Mouse (Mus musculus): ENCODE measurements around the gene Pard3. TPM values are rescaled to one million over a fixed set of nuclear protein-coding genes. Genes with fewer than 3 reads are reported as not detected.

The Pard3 gene
- polyA plus RNA-seq, 1 experiment from 2014 or later: 16.5 TPM

DNA sequence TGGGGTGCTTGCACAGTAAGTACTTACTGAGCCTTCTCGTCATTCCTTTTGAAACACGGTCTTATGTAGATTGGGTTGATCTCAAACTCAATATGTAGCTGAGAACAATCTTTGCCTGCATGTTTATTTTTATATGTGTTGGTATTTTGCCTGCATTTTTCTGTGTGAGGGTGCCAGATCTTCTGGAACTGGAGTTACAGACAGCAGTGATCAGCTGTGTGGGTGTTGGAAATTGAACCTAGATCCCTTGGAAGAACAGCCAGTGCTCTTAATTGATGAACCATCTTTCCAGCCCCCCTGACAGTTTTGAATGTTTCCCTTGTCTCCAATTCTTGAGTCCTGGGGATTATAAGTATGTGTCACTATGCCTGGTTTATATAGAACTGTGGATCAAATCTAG lies 4.9 kb upstream of the Pard3 start:
- Histone ChIP-seq H3K36me3 (ENCODE audit: control insufficient read depth, insufficient read depth, low read length) (no peaks in the 10 kb centered on the region), H3K27me3 (replicated peaks; ENCODE audit: control insufficient read depth, insufficient read depth, low read length) (no peaks in the 10 kb centered on the region), H3K4me2 (ENCODE audit: low read length) (no peak overlapping the region), H3K9ac (ENCODE audit: low read length) (no peak overlapping the region), H3K9me3 (replicated peaks; ENCODE audit: control insufficient read depth, low read length) (no peaks in the 10 kb centered on the region), H3K27ac (ENCODE audit: low read depth, low read length) (no peak overlapping the region), H3K4me1 (ENCODE audit: control insufficient read depth, insufficient read depth, low read length) (peaks cover 4% of the 10 kb centered on the region), H3K4me3 (ENCODE audit: low read depth, low read length) (no peak overlapping the region)
- ATAC-seq: no peak
- no peak for DNase-seq (ENCODE audit: low spot score)
- WGBS: 85% methylated on average over 2 of the region's 2 CpGs

- no peak overlapping the region for H3K27ac ChIP-seq (ENCODE audit: low read depth, low read length)
- H3K9ac ChIP-seq (ENCODE audit: low read length): no peak overlapping the region
- WGBS: 59% methylated on average over 2 of the region's 2 CpGs
- no peaks in the 10 kb centered on the region for H3K9me3 ChIP-seq (replicated peaks; ENCODE audit: control insufficient read depth, low read length)
- no peaks in the 10 kb centered on the region for H3K36me3 ChIP-seq (ENCODE audit: control insufficient read depth, insufficient read depth, low read length)
- H3K4me1 ChIP-seq (ENCODE audit: control insufficient read depth, insufficient read depth, low read length): peaks cover 4% of the 10 kb centered on the region
- no peaks in the 10 kb centered on the region for H3K27me3 ChIP-seq (replicated peaks; ENCODE audit: control insufficient read depth, insufficient read depth, low read length)
- peak; percentile 60 for DNase-seq (ENCODE audit: low spot score)
- no peak overlapping the region for H3K4me3 ChIP-seq (ENCODE audit: low read depth, low read length)
- no peak for ATAC-seq
- H3K4me2 ChIP-seq (ENCODE audit: low read length): no peak overlapping the region
These were observed 3.9 kb upstream of the Pard3 start for GRCm38 (mm10) chr8:127059826-127060225.

GRCm38 (mm10) chr8:127064361-127065112 lies 844 bp downstream of the Pard3 start:
- ATAC-seq (peak; percentile 63), DNase-seq (ENCODE audit: low spot score) (peak; percentile 53)
- H3K27me3 ChIP-seq (replicated peaks; ENCODE audit: control insufficient read depth, insufficient read depth, low read length): no peaks in the 10 kb centered on the region
- H3K4me3 ChIP-seq (ENCODE audit: low read depth, low read length): peak overlapping the region; percentile 74
- H3K4me1 ChIP-seq (ENCODE audit: control insufficient read depth, insufficient read depth, low read length): peaks cover 17% of the 10 kb centered on the region
- WGBS: 0% methylated on average over 67 of the region's 80 CpGs
- no peaks in the 10 kb centered on the region for H3K36me3 ChIP-seq (ENCODE audit: control insufficient read depth, insufficient read depth, low read length)
- peak overlapping the region; percentile 72 for H3K4me2 ChIP-seq (ENCODE audit: low read length)
- no peaks in the 10 kb centered on the region for H3K9me3 ChIP-seq (replicated peaks; ENCODE audit: control insufficient read depth, low read length)
- peak overlapping the region; percentile 92 for H3K9ac ChIP-seq (ENCODE audit: low read length)
- peak overlapping the region; percentile 93 for H3K27ac ChIP-seq (ENCODE audit: low read depth, low read length)

DNA sequence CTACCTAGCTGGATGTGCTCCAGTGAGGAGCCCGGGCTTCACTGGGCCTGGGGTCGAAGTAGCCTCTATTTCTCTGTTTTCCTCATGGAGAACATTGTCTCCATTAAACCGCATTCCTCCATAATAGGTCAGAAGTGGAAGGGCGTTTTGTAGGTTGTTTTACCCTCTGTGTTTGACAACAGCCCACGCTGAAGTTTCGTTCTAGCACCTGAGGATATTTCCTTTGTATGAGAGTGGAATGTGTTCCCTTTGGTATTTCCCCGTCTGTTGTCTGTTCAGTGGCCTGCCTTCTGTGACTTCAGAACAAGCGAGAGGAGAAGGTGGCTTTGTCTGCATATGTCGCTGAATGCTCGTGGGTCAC lies 1.4 kb downstream of the Pard3 start:
- Histone ChIP-seq H3K4me1 (ENCODE audit: control insufficient read depth, insufficient read depth, low read length) (peaks cover 20% of the 10 kb centered on the region), H3K27me3 (replicated peaks; ENCODE audit: control insufficient read depth, insufficient read depth, low read length) (no peaks in the 10 kb centered on the region), H3K27ac (ENCODE audit: low read depth, low read length) (peak overlapping the region; percentile 93), H3K9me3 (replicated peaks; ENCODE audit: control insufficient read depth, low read length) (no peaks in the 10 kb centered on the region), H3K4me3 (ENCODE audit: low read depth, low read length) (peak overlapping the region; percentile 74), H3K9ac (ENCODE audit: low read length) (peak overlapping the region; percentile 92), H3K4me2 (ENCODE audit: low read length) (peak overlapping the region; percentile 72), H3K36me3 (ENCODE audit: control insufficient read depth, insufficient read depth, low read length) (no peaks in the 10 kb centered on the region)
- DNase-seq (ENCODE audit: low spot score) (no peak), ATAC-seq (no peak)
- 2% methylated on average over 10 of the region's 10 CpGs for WGBS

DNA sequence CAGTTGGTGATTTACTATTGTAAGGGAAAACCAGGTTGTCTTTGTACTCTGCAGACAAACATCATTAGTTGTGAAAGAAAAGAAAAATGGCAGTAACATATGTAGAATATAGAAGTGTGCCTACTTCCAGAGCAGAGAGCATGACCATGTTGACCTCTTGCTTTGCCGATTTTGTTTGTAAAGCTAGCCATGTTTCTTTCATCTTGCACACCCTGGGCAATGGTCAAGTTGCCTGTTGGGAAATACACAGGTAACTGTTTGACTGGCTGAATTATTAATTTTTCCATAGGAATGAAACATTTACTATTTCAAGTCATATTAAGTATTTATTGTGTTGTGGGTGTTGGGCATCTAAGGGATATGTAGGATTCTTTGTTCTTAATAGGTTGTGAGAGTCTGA lies 2.1 kb downstream of the Pard3 start:
- Histone ChIP-seq H3K9ac (ENCODE audit: low read length) (peak overlapping the region; percentile 92), H3K27ac (ENCODE audit: low read depth, low read length) (no peak overlapping the region), H3K36me3 (ENCODE audit: control insufficient read depth, insufficient read depth, low read length) (no peaks in the 10 kb centered on the region), H3K9me3 (replicated peaks; ENCODE audit: control insufficient read depth, low read length) (no peaks in the 10 kb centered on the region), H3K4me3 (ENCODE audit: low read depth, low read length) (peak overlapping the region; percentile 74), H3K4me2 (ENCODE audit: low read length) (peak overlapping the region; percentile 72), H3K27me3 (replicated peaks; ENCODE audit: control insufficient read depth, insufficient read depth, low read length) (no peaks in the 10 kb centered on the region), H3K4me1 (ENCODE audit: control insufficient read depth, insufficient read depth, low read length) (peaks cover 20% of the 10 kb centered on the region)
- 67% methylated on average over 1 of the region's 1 CpGs for WGBS
- ATAC-seq: no peak
- DNase-seq (ENCODE audit: low spot score): no peak

DNA sequence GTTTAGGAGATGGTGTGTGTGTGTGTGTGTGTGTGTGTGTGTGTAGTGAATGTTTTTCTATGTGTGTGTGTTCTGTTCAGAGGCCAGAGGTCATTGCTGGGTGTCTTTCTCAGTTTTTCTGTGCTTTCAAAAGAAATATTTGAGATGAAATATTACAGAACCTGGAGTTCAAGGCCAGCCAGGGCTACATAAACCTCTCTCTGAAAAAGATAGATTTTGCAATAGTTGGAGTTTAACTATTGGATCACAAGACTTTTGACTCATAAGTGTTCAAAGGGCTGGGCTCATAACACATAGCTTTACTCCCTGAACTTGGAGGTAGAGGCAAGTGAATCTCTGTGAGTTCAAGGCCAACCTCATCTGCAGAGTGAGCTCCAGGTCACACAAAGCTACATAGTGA lies 2.8 kb downstream of the Pard3 start:
- DNase-seq (ENCODE audit: low spot score): no peak
- no peak overlapping the region for H3K4me3 ChIP-seq (ENCODE audit: low read depth, low read length)
- H3K36me3 ChIP-seq (ENCODE audit: control insufficient read depth, insufficient read depth, low read length): no peaks in the 10 kb centered on the region
- peak overlapping the region; percentile 72; the same call in 1 of the 2 replicates for H3K4me2 ChIP-seq (ENCODE audit: low read length)
- no peak overlapping the region for H3K27ac ChIP-seq (ENCODE audit: low read depth, low read length)
- no peaks in the 10 kb centered on the region for H3K9me3 ChIP-seq (replicated peaks; ENCODE audit: control insufficient read depth, low read length)
- no peak overlapping the region for H3K9ac ChIP-seq (ENCODE audit: low read length)
- H3K4me1 ChIP-seq (ENCODE audit: control insufficient read depth, insufficient read depth, low read length): peaks cover 20% of the 10 kb centered on the region
- no peak for ATAC-seq
- H3K27me3 ChIP-seq (replicated peaks; ENCODE audit: control insufficient read depth, insufficient read depth, low read length): no peaks in the 10 kb centered on the region

- no peak for DNase-seq (ENCODE audit: low spot score)
- Histone ChIP-seq H3K36me3 (ENCODE audit: control insufficient read depth, insufficient read depth, low read length) (no peaks in the 10 kb centered on the region), H3K4me3 (ENCODE audit: low read depth, low read length) (no peak overlapping the region), H3K4me2 (ENCODE audit: low read length) (no peak overlapping the region), H3K9ac (ENCODE audit: low read length) (no peak overlapping the region), H3K9me3 (replicated peaks; ENCODE audit: control insufficient read depth, low read length) (no peaks in the 10 kb centered on the region), H3K4me1 (ENCODE audit: control insufficient read depth, insufficient read depth, low read length) (peaks cover 18% of the 10 kb centered on the region), H3K27me3 (replicated peaks; ENCODE audit: control insufficient read depth, insufficient read depth, low read length) (no peaks in the 10 kb centered on the region), H3K27ac (ENCODE audit: low read depth, low read length) (no peak overlapping the region)
- no peak for ATAC-seq
- WGBS: 84% methylated on average over 3 of the region's 3 CpGs
These were observed 5.0 kb downstream of the Pard3 start for GRCm38 (mm10) chr8:127068719-127069118.

- Histone ChIP-seq H3K27me3 (replicated peaks; ENCODE audit: control insufficient read depth, insufficient read depth, low read length) (no peaks in the 10 kb centered on the region), H3K4me3 (ENCODE audit: low read depth, low read length) (no peak overlapping the region), H3K9me3 (replicated peaks; ENCODE audit: control insufficient read depth, low read length) (no peaks in the 10 kb centered on the region), H3K4me2 (ENCODE audit: low read length) (no peak overlapping the region), H3K4me1 (ENCODE audit: control insufficient read depth, insufficient read depth, low read length) (peaks cover 22% of the 10 kb centered on the region), H3K9ac (ENCODE audit: low read length) (no peak overlapping the region), H3K36me3 (ENCODE audit: control insufficient read depth, insufficient read depth, low read length) (no peaks in the 10 kb centered on the region), H3K27ac (ENCODE audit: low read depth, low read length) (peak overlapping the region; percentile 49)
- ATAC-seq: peak; percentile 40; the same call in 1 of the 2 replicates
- peak; percentile 76 for DNase-seq (ENCODE audit: low spot score)
- WGBS: 52% methylated on average over 3 of the region's 3 CpGs
These were observed 6.5 kb downstream of the Pard3 start for GRCm38 (mm10) chr8:127070225-127070624.

DNA sequence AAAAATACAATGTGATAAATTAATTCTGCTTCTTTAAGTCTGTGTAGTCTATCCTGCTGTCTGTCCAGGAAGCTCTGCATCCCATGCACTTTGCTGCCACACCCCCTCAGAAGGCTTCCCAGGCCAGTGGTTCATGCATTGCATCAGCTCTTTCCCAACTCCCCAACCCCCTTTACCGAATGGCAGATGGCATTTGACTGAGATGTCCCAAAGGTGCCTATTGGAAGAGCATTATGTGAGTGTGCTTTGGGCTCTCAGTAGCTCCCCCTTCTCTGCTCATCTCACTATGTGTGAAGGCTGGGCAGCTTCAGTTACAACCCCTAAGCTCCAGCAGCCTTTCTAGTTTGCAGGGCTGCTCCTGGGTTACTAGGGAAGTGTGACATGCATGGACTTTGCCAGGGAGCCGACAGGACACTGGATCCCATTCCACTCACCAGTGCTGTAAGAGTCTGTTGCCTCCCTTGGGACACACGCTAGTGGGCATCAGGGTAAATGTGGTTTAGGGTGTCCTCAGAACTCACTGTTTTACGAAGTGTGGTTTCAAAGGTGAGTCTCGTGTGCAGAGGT lies 9.4 kb downstream of the Pard3 start:
- Histone ChIP-seq H3K27ac (ENCODE audit: low read depth, low read length) (0 out of 2 replicates have a peak overlapping the region, but pooled peaks have one; percentile 21), H3K4me2 (ENCODE audit: low read length) (no peak overlapping the region), H3K27me3 (replicated peaks; ENCODE audit: control insufficient read depth, insufficient read depth, low read length) (no peaks in the 10 kb centered on the region), H3K36me3 (ENCODE audit: control insufficient read depth, insufficient read depth, low read length) (no peaks in the 10 kb centered on the region), H3K9ac (ENCODE audit: low read length) (peak overlapping the region; percentile 32; the same call in 1 of the 2 replicates), H3K4me3 (ENCODE audit: low read depth, low read length) (no peak overlapping the region), H3K4me1 (ENCODE audit: control insufficient read depth, insufficient read depth, low read length) (peaks cover 9% of the 10 kb centered on the region; the same call in 1 of the 2 replicates), H3K9me3 (replicated peaks; ENCODE audit: control insufficient read depth, low read length) (no peaks in the 10 kb centered on the region)
- ATAC-seq (no peak), DNase-seq (ENCODE audit: low spot score) (no peak)
- WGBS: 76% methylated on average over 5 of the region's 5 CpGs

All from forebrain, embryonic 14.5 days (tissue).